Mouse (Mus musculus) E14TG2a.4 (cell line): Measurements from ENCODE around the gene Dnah6.

Experiments
- H3K27me3 ChIP-seq: 2 replicates; pipeline ENCODE4 v1.6.1; 2014; ENCODE audit warnings: low read length, control low read depth; ENCODE audit not compliant: insufficient read depth
- H3K36me3 ChIP-seq: 2 replicates; pipeline ENCODE4 v1.6.1; 2014; ENCODE audit warnings: low read length, control low read depth; ENCODE audit not compliant: insufficient read depth
- H3K4me1 ChIP-seq: replicated peaks from 2 replicates; pipeline ENCODE4 v1.6.1; 2014; ENCODE audit warnings: low read depth, low read length, control low read depth
- H3K4me3 ChIP-seq: replicated peaks from 2 replicates; pipeline ENCODE4 v1.5.1; 2014; ENCODE audit warnings: mild to moderate bottlenecking, low read length
- H3K9me3 ChIP-seq: 2 replicates; pipeline ENCODE4 v1.6.1; 2014; ENCODE audit warnings: low read length, control low read depth
- CTCF ChIP-seq: conservative IDR thresholded peaks from 2 replicates; pipeline ENCODE4 v1.5.1; 2014; ENCODE audit warnings: low read length
- NANOG ChIP-seq: IDR thresholded peaks from 2 replicates; pipeline ENCODE4 v1.6.1; 2014; ENCODE audit warnings: borderline replicate concordance, low read length, mixed read lengths
- POU5F1 ChIP-seq: IDR thresholded peaks from 2 replicates; pipeline ENCODE4 v1.6.1; 2014; ENCODE audit warnings: low read length, borderline replicate concordance

Gene Dnah6

GRCm38 (mm10) chr6:73190756-73191155, 30.7 kb downstream of the Dnah6 start:
- no peak for TF ChIP-seq POU5F1
- no peak for TF ChIP-seq NANOG
- no peak for TF ChIP-seq CTCF
- Histone ChIP-seq H3K4me1 (peaks cover 15% of the 10 kb centered on the region), H3K9me3 (no peaks in the 10 kb centered on the region), H3K4me3 (no peak overlapping the region), H3K27me3 (0 out of 2 replicates have a peak, but pooled peaks cover 7% of the 10 kb centered on the region), H3K36me3 (no peaks in the 10 kb centered on the region)

DNA sequence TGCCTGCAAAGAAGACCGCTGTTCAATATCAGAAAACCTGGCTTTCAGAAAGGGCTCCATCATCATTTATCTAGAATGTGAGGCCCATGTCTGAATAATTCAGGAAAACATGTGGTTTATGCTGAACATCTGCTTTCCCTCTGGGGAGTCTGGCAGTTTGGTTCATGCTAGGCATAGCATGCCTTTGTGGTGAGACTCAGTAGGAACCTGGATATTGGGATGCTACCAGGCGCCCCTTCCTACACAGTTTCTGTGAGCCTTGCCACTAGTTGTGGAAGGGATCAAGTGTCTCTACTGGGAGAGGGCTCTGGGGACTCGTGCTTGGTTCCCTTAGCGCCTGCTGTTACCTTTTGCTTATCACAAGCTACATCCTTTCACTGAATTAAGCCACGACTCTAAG, 37.2 kb downstream of the Dnah6 start:
- peaks cover 11% of the 10 kb centered on the region for H3K4me1 ChIP-seq
- no peaks in the 10 kb centered on the region for H3K9me3 ChIP-seq
- no peak overlapping the region for H3K4me3 ChIP-seq
- H3K27me3 ChIP-seq: no peaks in the 10 kb centered on the region
- H3K36me3 ChIP-seq: no peaks in the 10 kb centered on the region
- TF ChIP-seq NANOG (no peak), POU5F1 (no peak), CTCF (no peak)

DNA sequence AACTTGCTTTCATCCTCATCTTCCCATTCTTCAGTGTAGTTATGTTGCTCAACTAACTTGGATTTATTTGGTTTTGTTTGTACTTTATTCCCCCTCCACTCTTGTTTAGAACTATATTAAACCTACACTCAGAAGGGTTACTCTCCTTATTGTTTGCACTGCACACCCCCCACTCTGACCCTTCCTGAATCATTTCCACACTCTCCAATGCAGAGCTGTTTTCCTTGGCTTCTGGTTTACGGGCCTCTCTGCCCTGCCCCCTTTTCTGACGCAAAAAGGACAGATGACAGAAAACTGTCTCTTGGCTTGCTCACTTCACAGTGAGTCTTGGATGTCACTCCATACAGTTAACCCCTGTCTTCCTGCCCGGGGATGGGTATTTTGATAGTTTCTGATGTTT, 38.5 kb downstream of the Dnah6 start:
- TF ChIP-seq NANOG: no peak
- H3K4me1 ChIP-seq: peaks cover 11% of the 10 kb centered on the region
- no peaks in the 10 kb centered on the region for H3K36me3 ChIP-seq
- peaks cover 8% of the 10 kb centered on the region for H3K9me3 ChIP-seq
- H3K4me3 ChIP-seq: no peak overlapping the region
- no peaks in the 10 kb centered on the region for H3K27me3 ChIP-seq

- Histone ChIP-seq H3K36me3 (no peaks in the 10 kb centered on the region), H3K4me1 (peaks cover 11% of the 10 kb centered on the region), H3K27me3 (no peaks in the 10 kb centered on the region), H3K9me3 (peaks cover 11% of the 10 kb centered on the region), H3K4me3 (no peak overlapping the region)
- TF ChIP-seq POU5F1 (no peak), CTCF (no peak), NANOG (no peak)
Observed at GRCm38 (mm10) chr6:73182410-73182809, 39.0 kb downstream of the Dnah6 start.

- no peaks in the 10 kb centered on the region for H3K36me3 ChIP-seq
- H3K4me3 ChIP-seq: no peak overlapping the region
- no peaks in the 10 kb centered on the region for H3K27me3 ChIP-seq
- no peak for TF ChIP-seq CTCF
- TF ChIP-seq NANOG: no peak
- no peak for TF ChIP-seq POU5F1
- peaks cover 12% of the 10 kb centered on the region for H3K9me3 ChIP-seq
- peaks cover 11% of the 10 kb centered on the region for H3K4me1 ChIP-seq
Observed at GRCm38 (mm10) chr6:73182006-73182405, 39.4 kb downstream of the Dnah6 start.

- 0 out of 2 replicates have a peak, but pooled peaks cover 3% of the 10 kb centered on the region for H3K4me1 ChIP-seq
- no peaks in the 10 kb centered on the region for H3K36me3 ChIP-seq
- H3K27me3 ChIP-seq: no peaks in the 10 kb centered on the region
- H3K4me3 ChIP-seq: no peak overlapping the region
- no peak for TF ChIP-seq POU5F1
- TF ChIP-seq CTCF: no peak
- no peak for TF ChIP-seq NANOG
- peaks cover 14% of the 10 kb centered on the region for H3K9me3 ChIP-seq
Observed at GRCm38 (mm10) chr6:73175156-73175555, 46.3 kb downstream of the Dnah6 start.

GRCm38 (mm10) chr6:73167230-73167629, 54.2 kb downstream of the Dnah6 start:
- H3K4me3 ChIP-seq: no peak overlapping the region
- TF ChIP-seq CTCF: no peak
- TF ChIP-seq POU5F1: no peak
- no peak for TF ChIP-seq NANOG
- 0 out of 2 replicates have a peak, but pooled peaks cover 3% of the 10 kb centered on the region for H3K4me1 ChIP-seq
- H3K27me3 ChIP-seq: peaks cover 7% of the 10 kb centered on the region
- H3K36me3 ChIP-seq: no peaks in the 10 kb centered on the region
- H3K9me3 ChIP-seq: peaks cover 6% of the 10 kb centered on the region

DNA sequence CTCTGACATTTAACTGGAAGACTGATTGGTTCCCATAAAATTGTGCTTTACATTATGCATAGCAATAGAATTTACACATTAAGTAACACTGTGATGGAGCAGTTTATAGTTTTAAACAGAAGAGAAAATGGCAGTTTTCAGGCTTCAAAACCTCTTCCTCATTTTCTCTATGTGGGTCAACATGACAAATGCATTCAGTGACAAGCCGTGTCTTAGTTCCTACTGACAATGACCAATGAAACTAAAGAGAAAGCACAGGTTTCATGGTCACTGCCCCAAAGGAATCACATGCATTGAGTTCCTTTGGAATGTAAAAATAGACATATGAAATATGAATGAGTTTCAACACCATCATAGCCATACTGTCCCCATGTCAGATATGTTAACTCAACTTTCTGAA, 58.5 kb downstream of the Dnah6 start:
- TF ChIP-seq NANOG (no peak), POU5F1 (no peak), CTCF (no peak)
- peaks cover 3% of the 10 kb centered on the region; the same call in 1 of the 2 replicates for H3K4me1 ChIP-seq
- H3K9me3 ChIP-seq: peaks cover 6% of the 10 kb centered on the region
- no peaks in the 10 kb centered on the region for H3K36me3 ChIP-seq
- H3K4me3 ChIP-seq: no peak overlapping the region
- peaks cover 7% of the 10 kb centered on the region for H3K27me3 ChIP-seq

GRCm38 (mm10) chr6:73161338-73161737, 60.1 kb downstream of the Dnah6 start:
- no peak for TF ChIP-seq CTCF
- Histone ChIP-seq H3K4me1 (peaks cover 3% of the 10 kb centered on the region; the same call in 1 of the 2 replicates), H3K4me3 (no peak overlapping the region), H3K36me3 (no peaks in the 10 kb centered on the region), H3K9me3 (peaks cover 6% of the 10 kb centered on the region), H3K27me3 (peaks cover 7% of the 10 kb centered on the region)
